27 mouse cellular contexts compared by ENCODE assay signal in the genomic region with DNA sequence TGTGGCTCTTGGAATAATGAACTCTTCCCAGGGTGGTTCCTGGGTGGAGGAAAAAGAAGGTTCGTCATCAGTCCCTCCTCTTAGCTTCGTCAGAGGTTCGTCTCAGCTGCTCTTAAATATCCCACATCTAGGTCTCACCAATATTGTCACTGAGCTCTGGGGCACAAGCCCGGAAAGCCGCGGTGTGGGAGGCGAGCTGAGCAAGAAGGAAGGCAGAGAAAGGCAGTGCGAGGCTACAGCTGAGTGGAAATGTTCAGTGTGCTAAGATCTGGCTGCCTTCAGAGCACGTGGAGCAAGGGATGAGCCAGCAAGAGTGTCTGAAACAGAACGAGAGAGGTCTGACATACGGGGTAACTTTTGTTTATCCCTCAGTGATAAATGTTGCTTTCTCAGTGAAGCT.
DNase-seq lines count a peak whose midpoint lies in the region; ATAC-seq and TF ChIP-seq lines count a peak whose summit lies in the region.
"Had no signal": no experiment of that assay in that cellular context is flagged by ENCODE, and none has a peak within 500 bp of the region (broad histone marks: within the 10 kb centered on the region; RNA-seq: fewer than 3 reads in every experiment).

No protein-coding gene starts in this region.

- no peak overlapping the region for H3K27ac ChIP-seq in left cerebral cortex, adult 2 months
- H3K27ac ChIP-seq: embryonic facial prominence, embryonic 10.5 days; forebrain, embryonic 10.5 days; hindbrain, embryonic 10.5 days; intestine, embryonic 15.5 days; limb, embryonic 13.5 days; liver, embryonic 13.5 days had no signal

- DNase-seq in frontal cortex, postnatal 14 days (ENCODE audit: low spot score in 2 of 2) = no peak
- DNase-seq in left cerebral cortex, adult 2 months (ENCODE audit: extremely low spot score in 1 of 2, low spot score in 2 of 2) = peak; percentile 9 to 42
- no peak for DNase-seq in left cerebral cortex, adult 11 months (ENCODE audit: low spot score)
- peak; percentile 21 to 27 for DNase-seq in right cerebral cortex, postnatal 10 days (ENCODE audit: low spot score in 2 of 2)
- no peak for DNase-seq in urinary bladder, postnatal 14 days (ENCODE audit: low spot score)
- DNase-seq in spleen, adult 12 weeks (ENCODE audit: low spot score) = no peak
- no peak for DNase-seq in heart, adult 18-20 months
- DNase-seq: adrenal gland, postnatal 10 days; cerebellum, adult 9-10 months; gastrocnemius, postnatal 10 days; heart, postnatal 10 days; kidney, adult 8-10 months; kidney, postnatal 10 days; liver, embryonic 13.5 days; lung, adult 2 months; lung, postnatal 36 days; midbrain, embryonic 14.5 days; thymus, postnatal 36 days had no signal

- intact Hi-C loops in left cerebral cortex, adult 2 months (cut with DNase I) = loop anchor here (5.0 kb wide), 1 partner anchor 121 kb away; no protein-coding TSS in a partner anchor

- no peak for TF ChIP-seq CTCF in left cerebral cortex, adult 2 months (IDR thresholded peaks at IDR 0.05)

- H3K4me3 ChIP-seq in left cerebral cortex, adult 2 months = peak overlapping the region; percentile 13; the same call in 1 of the 2 replicates
- H3K4me3 ChIP-seq: embryonic facial prominence, embryonic 10.5 days; forebrain, embryonic 10.5 days; heart, embryonic 12.5 days; hindbrain, embryonic 10.5 days; intestine, embryonic 15.5 days; limb, embryonic 13.5 days; liver, embryonic 13.5 days had no signal

- ATAC-seq in frontal cortex, adult (ENCODE audit: low TSS enrichment) = peak; percentile 96
- ATAC-seq: forebrain, embryonic 16.5 days; hindbrain, embryonic 16.5 days; intestine, embryonic 15.5 days had no signal

Comparison
In these comparisons a context has a peak if more than half of its experiments do, and no peak if none do; other contexts are left out.
1. DNase-seq: peak in left cerebral cortex, adult 2 months (2 of 2) and right cerebral cortex, postnatal 10 days (2 of 2); none in frontal cortex, postnatal 14 days (0 of 2), left cerebral cortex, adult 11 months (single experiment), urinary bladder, postnatal 14 days (single experiment), spleen, adult 12 weeks (single experiment) and heart, adult 18-20 months (0 of 2).